Mouse (Mus musculus) embryonic facial prominence, embryonic 14.5 days (tissue): ENCODE results near the gene Tdo2. TPM values are rescaled to one million over a fixed set of nuclear protein-coding genes. Genes with fewer than 3 reads are reported as not detected.

Source experiments
- ATAC-seq: fragments of 200-750 bp; cut with Nextera tagmentation; 2 replicates; pipeline ENCODE4 v1.8.0; 2017; ENCODE audit warnings: low read depth, moderate number of reproducible peaks, moderate TSS enrichment
- DNase-seq: peaks from one replicate; pipeline ENCODE4 v3.0.0-alpha.2; 2015; ENCODE audit warnings: low spot score
- H3K27ac ChIP-seq: fragments of 300-500 bp; sonication (generic); replicated peaks from 2 replicates; pipeline ENCODE4 v1.5.1; 2014; ENCODE audit warnings: low read depth, mild to moderate bottlenecking, low read length, moderate library complexity
- H3K27me3 ChIP-seq: fragments of 300-500 bp; sonication (generic); replicated peaks from 2 replicates; pipeline ENCODE4 v1.6.1; 2014; ENCODE audit warnings: low read length; ENCODE audit not compliant: control insufficient read depth, insufficient read depth
- H3K36me3 ChIP-seq: fragments of 300-500 bp; sonication (generic); 2 replicates; pipeline ENCODE4 v1.6.1; 2014; ENCODE audit warnings: low read length, mixed read lengths; ENCODE audit not compliant: control insufficient read depth, insufficient read depth
- H3K4me1 ChIP-seq: fragments of 300-500 bp; sonication (generic); 2 replicates; pipeline ENCODE4 v1.6.1; 2014; ENCODE audit warnings: antibody characterized with exemption, low read length; ENCODE audit not compliant: control insufficient read depth, insufficient read depth
- H3K4me2 ChIP-seq: fragments of 300-500 bp; sonication (generic); 2 replicates; pipeline ENCODE4 v1.6.1; 2014; ENCODE audit warnings: low read depth, mild to moderate bottlenecking, low read length, moderate library complexity, mixed read lengths
- H3K4me3 ChIP-seq: fragments of 300-500 bp; sonication (generic); 2 replicates; pipeline ENCODE4 v1.5.1; 2014; ENCODE audit warnings: low read depth, mild to moderate bottlenecking, low read length
- H3K9ac ChIP-seq: fragments of 300-500 bp; sonication (generic); 2 replicates; pipeline ENCODE4 v1.6.1; 2014; ENCODE audit warnings: low read depth, mild to moderate bottlenecking, low read length, moderate library complexity, mixed read lengths
- H3K9me3 ChIP-seq: fragments of 300-500 bp; sonication (generic); 2 replicates; pipeline ENCODE4 v1.6.1; 2016; ENCODE audit warnings: low read length; ENCODE audit not compliant: control insufficient read depth
- WGBS: fragments of 180-500 bp; shearing (Covaris S2); extraction: QIAGEN DNeasy Blood & Tissue Kit; methylation state at CpG from one replicate; pipeline ENCODE4 v1.1.7; 2014; 5-methylcytosine and 5-hydroxymethylcytosine counted together
- polyA plus RNA-seq: library from polyadenylated mRNA; unstranded; fragments of >200 nt; fragmentation: Nextera tagmentation; extraction: Ambion mirVana; gene quantifications from 2 replicates; pipeline ENCODE4 v1.2.1, GENCODE M21; 2014

Tdo2 gene
- polyA plus RNA-seq, 1 experiment from 2014 or later: not detected

GRCm38 (mm10) chr3:81961336-81961735 is 14.7 kb downstream of the Tdo2 start:
- Histone ChIP-seq H3K4me1 (no peaks in the 10 kb centered on the region), H3K27ac (no peak overlapping the region), H3K4me3 (no peak overlapping the region), H3K9ac (no peak overlapping the region), H3K36me3 (no peaks in the 10 kb centered on the region), H3K4me2 (no peak overlapping the region), H3K27me3 (no peaks in the 10 kb centered on the region), H3K9me3 (no peaks in the 10 kb centered on the region)
- DNase-seq (no peak), ATAC-seq (no peak)
- WGBS: 78% methylated on average over 5 of the region's 5 CpGs

GRCm38 (mm10) chr3:81957484-81957883 is 18.5 kb downstream of the Tdo2 start:
- no peak overlapping the region for H3K4me3 ChIP-seq
- no peaks in the 10 kb centered on the region for H3K9me3 ChIP-seq
- H3K27ac ChIP-seq: no peak overlapping the region
- no peaks in the 10 kb centered on the region for H3K27me3 ChIP-seq
- no peak for DNase-seq
- no peaks in the 10 kb centered on the region for H3K36me3 ChIP-seq
- no peak for ATAC-seq
- no peak overlapping the region for H3K4me2 ChIP-seq
- WGBS: 71% methylated on average over 5 of the region's 5 CpGs
- no peaks in the 10 kb centered on the region for H3K4me1 ChIP-seq
- H3K9ac ChIP-seq: no peak overlapping the region

- 80% methylated on average over 2 of the region's 2 CpGs for WGBS
Measured at GRCm38 (mm10) chr3:81951785-81952184, 24.2 kb downstream of the Tdo2 start.

GRCm38 (mm10) chr3:81949048-81949447 is 27.0 kb downstream of the Tdo2 start:
- no peak overlapping the region for H3K4me2 ChIP-seq
- no peaks in the 10 kb centered on the region for H3K4me1 ChIP-seq
- ATAC-seq: no peak
- H3K27ac ChIP-seq: no peak overlapping the region
- WGBS: 71% methylated on average over 1 of the region's 1 CpGs
- H3K36me3 ChIP-seq: no peaks in the 10 kb centered on the region
- no peaks in the 10 kb centered on the region for H3K9me3 ChIP-seq
- no peak for DNase-seq
- no peaks in the 10 kb centered on the region for H3K27me3 ChIP-seq
- H3K9ac ChIP-seq: no peak overlapping the region
- H3K4me3 ChIP-seq: no peak overlapping the region

More at GRCm38 (mm10) chr3:81951785-81952184, 24.2 kb downstream of the Tdo2 start:
- no peak for ATAC-seq
- Histone ChIP-seq H3K4me1 (no peaks in the 10 kb centered on the region), H3K9ac (no peak overlapping the region), H3K4me3 (no peak overlapping the region), H3K27ac (no peak overlapping the region), H3K27me3 (no peaks in the 10 kb centered on the region), H3K36me3 (no peaks in the 10 kb centered on the region), H3K9me3 (no peaks in the 10 kb centered on the region), H3K4me2 (no peak overlapping the region)
- no peak for DNase-seq

- no peak overlapping the region for H3K4me3 ChIP-seq
- H3K36me3 ChIP-seq: no peaks in the 10 kb centered on the region
- H3K27ac ChIP-seq: no peak overlapping the region
- DNase-seq (no peak), ATAC-seq (no peak)
- no peaks in the 10 kb centered on the region for H3K9me3 ChIP-seq
- no peaks in the 10 kb centered on the region for H3K4me1 ChIP-seq
- WGBS: 87% methylated on average over 7 of the region's 7 CpGs
- no peak overlapping the region for H3K4me2 ChIP-seq
- H3K27me3 ChIP-seq: no peaks in the 10 kb centered on the region
- no peak overlapping the region for H3K9ac ChIP-seq
Measured at GRCm38 (mm10) chr3:81944851-81945393, 31.1 kb downstream of the Tdo2 start.

- H3K9me3 ChIP-seq: no peaks in the 10 kb centered on the region
- DNase-seq (no peak), ATAC-seq (no peak)
- no peak overlapping the region for H3K9ac ChIP-seq
- H3K4me2 ChIP-seq: no peak overlapping the region
- 83% methylated on average over 3 of the region's 3 CpGs for WGBS
- H3K36me3 ChIP-seq: no peaks in the 10 kb centered on the region
- no peak overlapping the region for H3K4me3 ChIP-seq
- H3K27me3 ChIP-seq: no peaks in the 10 kb centered on the region
- no peaks in the 10 kb centered on the region for H3K4me1 ChIP-seq
- no peak overlapping the region for H3K27ac ChIP-seq
Measured at GRCm38 (mm10) chr3:81943097-81943496, 32.9 kb downstream of the Tdo2 start.

- H3K36me3 ChIP-seq: no peaks in the 10 kb centered on the region
- 90% methylated on average over 3 of the region's 3 CpGs for WGBS
- H3K4me2 ChIP-seq: no peak overlapping the region
- H3K4me1 ChIP-seq: no peaks in the 10 kb centered on the region
- no peaks in the 10 kb centered on the region for H3K27me3 ChIP-seq
- no peak overlapping the region for H3K27ac ChIP-seq
- no peak overlapping the region for H3K4me3 ChIP-seq
- ATAC-seq: no peak
- H3K9me3 ChIP-seq: no peaks in the 10 kb centered on the region
- no peak overlapping the region for H3K9ac ChIP-seq
- DNase-seq: no peak
Measured at GRCm38 (mm10) chr3:81942341-81942740, 33.7 kb downstream of the Tdo2 start.

- Histone ChIP-seq H3K9ac (no peak overlapping the region), H3K9me3 (no peaks in the 10 kb centered on the region), H3K36me3 (no peaks in the 10 kb centered on the region), H3K4me2 (no peak overlapping the region), H3K27me3 (no peaks in the 10 kb centered on the region), H3K4me1 (no peaks in the 10 kb centered on the region), H3K4me3 (no peak overlapping the region), H3K27ac (no peak overlapping the region)
- ATAC-seq: no peak
- no peak for DNase-seq
- 60% methylated on average over 3 of the region's 3 CpGs for WGBS
Measured at GRCm38 (mm10) chr3:81938924-81939323, 37.1 kb downstream of the Tdo2 start.

- H3K4me1 ChIP-seq: no peaks in the 10 kb centered on the region
- H3K27me3 ChIP-seq: no peaks in the 10 kb centered on the region
- H3K9ac ChIP-seq: no peak overlapping the region
- ATAC-seq: no peak
- no peak for DNase-seq
- no peak overlapping the region for H3K27ac ChIP-seq
- H3K4me2 ChIP-seq: no peak overlapping the region; the same call in 1 of the 2 replicates
- H3K36me3 ChIP-seq: no peaks in the 10 kb centered on the region
- H3K9me3 ChIP-seq: no peaks in the 10 kb centered on the region
- WGBS: 80% methylated on average over 4 of the region's 4 CpGs
- H3K4me3 ChIP-seq: no peak overlapping the region
Measured at GRCm38 (mm10) chr3:81933348-81933747, 42.7 kb downstream of the Tdo2 start.
